ENCODE assay signal across 10 mouse cellular contexts in genomic region chr3:79745101-79745500, GRCm38 (mm10). TPM values are rescaled to one million over a fixed set of nuclear protein-coding genes. Genes with fewer than 3 reads are reported as not detected.
DNase-seq lines count a peak whose midpoint lies in the region.
"Had no signal": no experiment of that assay in that cellular context is flagged by ENCODE, and none has a peak within 500 bp of the region (broad histone marks: within the 10 kb centered on the region; RNA-seq: fewer than 3 reads in every experiment).

No protein-coding gene starts in this region.

- intact Hi-C loops in left cerebral cortex, postnatal 10 days (cut with DNase I), result loop anchor here (10.0 kb wide), 1 partner anchor 70 kb away; no protein-coding TSS in a partner anchor

- DNase-seq in left cerebral cortex, adult 11 months (ENCODE audit: low spot score), result peak; percentile 14
- no peak for DNase-seq in left cerebral cortex, postnatal 10 days (ENCODE audit: extremely low spot score in 1 of 2, low spot score in 2 of 2)
- peak; percentile 14 for DNase-seq in Muller cell, postnatal 12 days (ENCODE audit: inconsistent ontology term)
- peak; percentile 76 for DNase-seq in brain, adult 2 months (ENCODE audit: low read depth, low spot score)
- peak; percentile 16 to 23 for DNase-seq in layer of hippocampus, postnatal 36 days
- DNase-seq in thymus, postnatal 10 days (ENCODE audit: low spot score in 2 of 2), result no peak
- DNase-seq in embryo, embryonic 10.5 days (ENCODE audit: low spot score), result no peak
- DNase-seq: cerebellum, postnatal 25 days; spleen, adult 18-20 months; thymus, adult 2 months had no signal

RNA-seq across cellular contexts. Expression of gene Rxfp1, which starts 7.4 kb away (rescaled TPM):
- 10 to 100 TPM; 32.1 to 33.5 TPM for total RNA-seq in left cerebral cortex, postnatal 10 days (2021)
- total RNA-seq in layer of hippocampus, postnatal 36 days (2021), result 1 to 10 TPM; 8.1 to 8.4 TPM

Comparison
In these comparisons a context has a peak if more than half of its experiments do, and no peak if none do; other contexts are left out.
1. DNase-seq: peak in left cerebral cortex, adult 11 months (single experiment), Muller cell, postnatal 12 days (single experiment), brain, adult 2 months (single experiment) and layer of hippocampus, postnatal 36 days (2 of 2); none in left cerebral cortex, postnatal 10 days (0 of 2), thymus, postnatal 10 days (0 of 2) and embryo, embryonic 10.5 days (single experiment).